Mouse (Mus musculus): Measurements from ENCODE around the gene Olfr285. TPM values are rescaled to one million over a fixed set of nuclear protein-coding genes. Genes with fewer than 3 reads are reported as not detected.

The Olfr285 gene
- not detected in 2 replicates for polyA plus RNA-seq (2016; fragmentation: Nextera tagmentation; extraction: Ambion mirVana)

DNA sequence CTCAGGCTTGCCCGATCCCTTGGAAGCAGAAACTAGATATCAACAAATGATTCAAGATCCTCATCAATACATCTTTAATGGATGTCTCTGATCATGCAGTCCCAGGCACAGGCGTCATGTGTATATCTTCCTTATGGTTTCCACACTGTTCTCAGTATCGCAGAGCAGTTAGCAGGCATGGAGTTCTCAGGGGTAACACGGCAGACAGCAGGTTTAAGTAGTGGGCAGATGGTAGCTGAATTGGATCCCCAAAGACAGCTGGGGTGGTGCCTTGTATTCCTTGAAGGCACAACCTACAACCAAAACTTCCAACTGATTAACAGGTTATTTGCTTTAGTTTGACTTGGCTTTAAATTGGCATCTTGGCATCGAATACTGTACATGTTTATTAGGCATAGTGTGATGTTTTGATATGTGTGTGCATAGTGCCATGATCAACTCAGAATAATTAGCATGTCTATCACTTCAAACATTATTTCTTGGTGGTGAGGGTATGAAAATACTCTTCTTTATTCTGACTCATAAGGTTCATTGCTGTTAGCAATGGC, at the start of gene Olfr285:
Gene Olfr285, minus strand, starts transcription at position 177 of the 548 bp plus-strand sequence.
- Histone ChIP-seq H3K27ac (no peak within 1 kb of the TSS), H3K4me1 (no peaks in the 10 kb centered on the region), H3K4me3 (no peak within 1 kb of the TSS), H3K36me3 (no peaks in the 10 kb centered on the region), H3K27me3 (ENCODE audit: insufficient read depth, poor library complexity, severe bottlenecking) (no peaks in the 10 kb centered on the region), H3K9me3 (no peaks in the 10 kb centered on the region)
- no peak for DNase-seq (ENCODE audit: low spot score)
- WGBS: 80% methylated on average over 5 of the region's 5 CpGs

DNA sequence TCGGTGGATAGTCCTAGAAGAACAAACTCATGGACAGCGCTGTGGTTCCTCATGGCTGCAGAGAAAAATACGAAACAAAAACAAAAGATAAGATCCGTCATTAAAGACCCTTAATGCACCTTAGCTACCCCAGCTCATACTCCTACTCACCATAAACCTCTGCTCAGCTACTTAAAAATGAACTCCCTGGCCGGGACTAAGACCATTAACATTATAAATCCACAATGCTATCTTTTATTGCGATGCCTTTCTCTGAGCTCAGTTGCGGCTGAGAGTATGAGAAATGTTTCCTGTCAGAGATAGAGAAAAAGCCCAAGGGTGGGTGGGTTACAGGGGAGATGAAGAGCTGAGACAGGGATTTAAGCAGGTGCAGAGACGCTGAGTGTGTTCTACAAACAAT, 23.7 kb upstream of the Olfr285 start, which contains the start of gene Olfr284:
Gene Olfr284, minus strand, starts transcription at position 101 of the 400 bp plus-strand sequence.
- H3K4me3 ChIP-seq: no peak within 1 kb of the TSS
- H3K36me3 ChIP-seq: no peaks in the 10 kb centered on the region
- no peak for DNase-seq (ENCODE audit: low spot score)
- no peaks in the 10 kb centered on the region for H3K9me3 ChIP-seq
- 87% methylated on average over 8 of the region's 8 CpGs for WGBS
- H3K27me3 ChIP-seq (ENCODE audit: insufficient read depth, poor library complexity, severe bottlenecking): no peaks in the 10 kb centered on the region
- no peaks in the 10 kb centered on the region for H3K4me1 ChIP-seq
- no peak within 1 kb of the TSS for H3K27ac ChIP-seq

DNA sequence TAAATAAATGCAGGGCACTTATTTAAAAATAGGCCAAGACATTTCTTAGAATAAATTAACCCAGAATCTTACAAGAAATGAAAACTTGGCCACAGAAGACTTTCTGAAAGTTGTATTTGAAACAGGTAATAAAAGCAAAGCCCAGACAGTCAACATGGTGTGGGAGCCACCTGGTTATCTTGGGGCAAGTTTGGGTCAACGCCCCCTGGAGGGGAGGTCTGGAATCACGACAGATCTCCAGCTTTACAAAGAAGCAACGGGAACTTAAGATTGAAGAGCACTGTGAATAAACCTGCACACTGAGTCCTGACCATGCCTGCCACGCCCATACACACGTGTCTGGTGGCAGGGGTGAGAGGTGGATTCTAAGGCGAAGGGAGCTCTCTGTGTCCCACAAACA, 1.4 kb downstream of the Olfr285 start:
- H3K4me3 ChIP-seq: no peak overlapping the region
- WGBS: 51% methylated on average over 6 of the region's 6 CpGs
- no peaks in the 10 kb centered on the region for H3K36me3 ChIP-seq
- H3K4me1 ChIP-seq: no peaks in the 10 kb centered on the region
- no peaks in the 10 kb centered on the region for H3K27me3 ChIP-seq (ENCODE audit: insufficient read depth, poor library complexity, severe bottlenecking)
- peak; percentile 65 for DNase-seq (ENCODE audit: low spot score)
- H3K9me3 ChIP-seq: no peaks in the 10 kb centered on the region
- no peak overlapping the region for H3K27ac ChIP-seq

DNA sequence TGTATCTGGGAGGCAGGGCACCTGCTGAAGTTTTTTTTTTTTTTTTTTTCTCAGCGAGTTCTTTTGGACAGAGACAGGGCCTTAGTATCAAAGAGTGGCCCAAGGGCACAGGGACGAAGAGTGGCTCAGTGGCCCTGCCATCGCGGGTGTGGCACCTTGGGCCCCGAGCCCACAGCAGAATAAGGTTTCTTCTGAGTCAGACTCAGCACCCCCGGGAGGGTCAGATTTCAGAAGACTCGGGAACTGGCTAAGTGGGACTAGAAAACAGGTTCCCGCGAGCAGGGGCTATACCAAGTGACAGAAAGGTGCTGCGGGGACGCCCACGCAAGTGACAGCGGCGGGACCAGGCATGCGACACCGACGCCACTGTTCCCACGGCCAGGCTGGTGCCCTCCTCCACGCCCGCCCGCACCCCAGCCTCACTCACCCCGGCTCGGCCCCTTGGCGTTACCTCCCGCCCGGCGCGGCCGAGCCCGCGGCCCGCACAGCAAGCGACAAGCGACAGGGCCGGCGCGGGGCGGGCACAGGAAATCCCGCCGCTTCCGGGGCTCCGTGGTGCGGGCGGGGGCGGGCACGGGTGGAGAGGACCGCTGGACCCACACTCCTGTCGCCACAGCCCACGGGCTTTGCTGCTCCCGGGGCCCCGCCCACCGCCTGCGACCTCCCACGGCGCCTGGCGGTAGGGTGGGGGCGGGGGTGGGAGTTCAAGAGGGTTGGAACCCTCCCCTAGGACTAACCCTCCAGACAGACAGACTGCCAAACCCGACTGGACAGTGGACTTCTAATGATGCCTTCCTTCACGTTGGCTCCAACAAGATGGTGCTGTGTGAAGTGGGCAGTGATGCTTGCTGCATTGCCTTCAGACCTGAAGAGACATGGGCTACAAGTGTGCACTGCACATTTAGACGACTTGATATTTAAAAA, 21.3 kb downstream of the Olfr285 start, which contains the start of gene Zfp641:
Gene Zfp641, minus strand, starts transcription at position 534 of the 924 bp plus-strand sequence.
- H3K27ac ChIP-seq: peak within 1 kb of the TSS; percentile 86
- no peak for DNase-seq (ENCODE audit: low spot score)
- 4% methylated on average over 51 of the region's 60 CpGs for WGBS

DNA sequence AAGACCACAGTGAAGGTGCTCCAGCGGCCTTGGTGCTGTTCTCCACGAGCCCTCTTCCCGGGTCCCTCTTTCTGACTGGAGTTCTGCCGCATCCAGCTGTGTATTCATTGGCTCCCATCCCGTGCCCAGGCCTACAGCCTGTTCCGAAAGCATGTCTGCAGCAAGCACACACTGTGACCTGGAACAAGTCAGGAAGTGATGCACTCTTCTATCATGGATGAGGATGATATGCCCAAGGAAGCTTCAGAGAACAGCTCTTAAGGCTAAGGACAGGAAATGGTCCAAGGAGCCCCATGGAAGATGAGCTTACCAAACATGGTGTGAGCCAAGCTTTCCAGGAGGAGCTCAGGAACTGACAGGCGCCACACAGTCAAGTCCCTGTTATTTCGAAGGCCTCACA, 23.5 kb downstream of the Olfr285 start:
- Histone ChIP-seq H3K36me3 (no peaks in the 10 kb centered on the region; the same call in 1 of the 2 replicates), H3K4me3 (no peak overlapping the region), H3K4me1 (peaks cover 6% of the 10 kb centered on the region; the same call in 1 of the 2 replicates), H3K27me3 (ENCODE audit: insufficient read depth, poor library complexity, severe bottlenecking) (peaks cover 15% of the 10 kb centered on the region; the same call in 1 of the 2 replicates), H3K9me3 (no peaks in the 10 kb centered on the region), H3K27ac (no peak overlapping the region)
- WGBS: 81% methylated on average over 8 of the region's 8 CpGs
- DNase-seq (ENCODE audit: low spot score): no peak

More for the DNA sequence above, 21.3 kb downstream of the Olfr285 start, which contains the start of gene Zfp641:
- Histone ChIP-seq H3K4me3 (peak within 1 kb of the TSS; percentile 83), H3K36me3 (no peaks in the 10 kb centered on the region), H3K27me3 (ENCODE audit: insufficient read depth, poor library complexity, severe bottlenecking) (peaks cover 11% of the 10 kb centered on the region; the same call in 1 of the 2 replicates), H3K4me1 (peaks cover 6% of the 10 kb centered on the region; the same call in 1 of the 2 replicates), H3K9me3 (no peaks in the 10 kb centered on the region)

DNA sequence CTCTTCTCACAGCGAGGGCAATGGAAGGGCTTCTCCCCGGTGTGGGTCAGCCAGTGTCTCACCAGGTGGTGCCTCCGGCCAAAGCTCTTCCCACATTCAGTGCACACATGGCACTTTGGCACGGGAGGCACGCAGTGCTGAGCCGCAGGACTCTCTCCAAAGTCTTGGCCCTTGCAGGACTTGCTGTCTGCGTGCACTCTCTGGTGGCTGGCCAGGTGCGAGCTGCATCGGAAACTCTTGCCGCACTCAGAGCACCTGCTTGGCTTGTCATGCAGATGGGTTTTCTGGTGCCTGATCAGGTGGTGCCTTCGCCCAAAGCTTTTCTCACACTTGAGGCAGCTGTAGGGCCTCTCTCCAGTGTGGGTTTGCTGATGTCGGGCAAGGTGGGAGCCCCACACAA, 28.6 kb downstream of the Olfr285 start:
- Histone ChIP-seq H3K4me1 (no peaks in the 10 kb centered on the region), H3K27me3 (ENCODE audit: insufficient read depth, poor library complexity, severe bottlenecking) (peaks cover 12% of the 10 kb centered on the region; the same call in 1 of the 2 replicates), H3K9me3 (no peaks in the 10 kb centered on the region), H3K36me3 (no peaks in the 10 kb centered on the region; the same call in 1 of the 2 replicates), H3K4me3 (no peak overlapping the region), H3K27ac (no peak overlapping the region)
- WGBS: 70% methylated on average over 12 of the region's 12 CpGs
- no peak for DNase-seq (ENCODE audit: low spot score)

DNA sequence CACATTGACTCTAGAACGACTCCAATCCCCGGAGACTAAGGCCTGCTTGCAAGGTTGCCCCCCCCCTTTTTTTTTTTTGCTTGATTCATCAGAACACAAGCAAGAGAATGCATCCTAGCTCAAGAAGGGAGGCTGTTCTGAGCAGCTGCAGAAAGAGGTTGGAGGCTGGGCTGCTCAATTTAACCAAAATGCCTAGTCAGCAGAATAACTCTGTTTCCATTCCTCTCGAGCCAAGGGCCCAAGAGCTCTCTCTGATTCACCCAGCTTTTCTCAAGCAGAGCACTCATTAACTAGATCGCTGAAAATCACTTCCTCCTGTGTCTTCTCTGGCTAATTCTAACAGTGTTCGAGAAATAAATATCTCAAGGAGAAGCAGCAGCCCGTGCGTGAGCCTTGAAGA, 30.7 kb downstream of the Olfr285 start:
- no peak overlapping the region for H3K4me3 ChIP-seq
- DNase-seq (ENCODE audit: low spot score): no peak
- peaks cover 9% of the 10 kb centered on the region; the same call in 1 of the 2 replicates for H3K27me3 ChIP-seq (ENCODE audit: insufficient read depth, poor library complexity, severe bottlenecking)
- H3K4me1 ChIP-seq: no peaks in the 10 kb centered on the region
- 81% methylated on average over 7 of the region's 7 CpGs for WGBS
- H3K27ac ChIP-seq: no peak overlapping the region
- no peaks in the 10 kb centered on the region for H3K9me3 ChIP-seq
- no peaks in the 10 kb centered on the region; the same call in 1 of the 2 replicates for H3K36me3 ChIP-seq

Other genes with a start within 250 kb of the Olfr285 start
- 47.1 and 67.5 TPM in 2 replicates for gene Pfkm, start 224.8 kb downstream of the Olfr285 start, polyA plus RNA-seq (2016; fragmentation: Nextera tagmentation; extraction: Ambion mirVana)
- gene Senp1, start 223.6 kb downstream of the Olfr285 start, polyA plus RNA-seq (2016; fragmentation: Nextera tagmentation; extraction: Ambion mirVana): 26.8 and 30.5 TPM in 2 replicates
- 54.9 and 77.1 TPM in 2 replicates for gene Asb8, start 151.7 kb downstream of the Olfr285 start, polyA plus RNA-seq (2016; fragmentation: Nextera tagmentation; extraction: Ambion mirVana)
- gene Ccdc184, start 150.2 kb downstream of the Olfr285 start, polyA plus RNA-seq (2016; fragmentation: Nextera tagmentation; extraction: Ambion mirVana): 0.58 and 0.85 TPM in 2 replicates
- not detected in 2 replicates for gene Olfr288, start 121.8 kb downstream of the Olfr285 start, polyA plus RNA-seq (2016; fragmentation: Nextera tagmentation; extraction: Ambion mirVana)
- gene Gm44579, start 96.4 kb downstream of the Olfr285 start, polyA plus RNA-seq (2016; fragmentation: Nextera tagmentation; extraction: Ambion mirVana): not detected in 2 replicates
- 0.18 TPM in 1 of 2 replicates, not detected in the other for gene Olfr287, start 96.3 kb downstream of the Olfr285 start, polyA plus RNA-seq (2016; fragmentation: Nextera tagmentation; extraction: Ambion mirVana)
- not detected in 2 replicates for gene Olfr286, start 82.9 kb downstream of the Olfr285 start, polyA plus RNA-seq (2016; fragmentation: Nextera tagmentation; extraction: Ambion mirVana)
- gene H1fnt, start 60.1 kb downstream of the Olfr285 start, polyA plus RNA-seq (2016; fragmentation: Nextera tagmentation; extraction: Ambion mirVana): not detected in 2 replicates
- gene Zfp641, start 21.2 kb downstream of the Olfr285 start, polyA plus RNA-seq (2016; fragmentation: Nextera tagmentation; extraction: Ambion mirVana): 1.1 and 1.4 TPM in 2 replicates
- not detected in 2 replicates for gene Olfr284, start 23.6 kb upstream of the Olfr285 start, polyA plus RNA-seq (2016; fragmentation: Nextera tagmentation; extraction: Ambion mirVana)
- gene Olfr283, start 63.6 kb upstream of the Olfr285 start, polyA plus RNA-seq (2016; fragmentation: Nextera tagmentation; extraction: Ambion mirVana): not detected in 2 replicates
- not detected in 2 replicates for gene Olfr282, start 113.9 kb upstream of the Olfr285 start, polyA plus RNA-seq (2016; fragmentation: Nextera tagmentation; extraction: Ambion mirVana)
- not detected in 2 replicates for gene Olfr281, start 135.2 kb upstream of the Olfr285 start, polyA plus RNA-seq (2016; fragmentation: Nextera tagmentation; extraction: Ambion mirVana)
- not detected in 2 replicates for gene OR5BS1P, start 152.5 kb upstream of the Olfr285 start, polyA plus RNA-seq (2016; fragmentation: Nextera tagmentation; extraction: Ambion mirVana)
- gene Lalba, start 165.4 kb upstream of the Olfr285 start, polyA plus RNA-seq (2016; fragmentation: Nextera tagmentation; extraction: Ambion mirVana): not detected in 2 replicates
- gene Olfr279, start 175.0 kb upstream of the Olfr285 start, polyA plus RNA-seq (2016; fragmentation: Nextera tagmentation; extraction: Ambion mirVana): not detected in 2 replicates
- 91.7 and 127 TPM in 2 replicates for gene Kansl2, start 216.9 kb upstream of the Olfr285 start, polyA plus RNA-seq (2016; fragmentation: Nextera tagmentation; extraction: Ambion mirVana)

Measured in heart, embryonic 10.5 days (tissue).